Mouse (Mus musculus): ENCODE results near the gene Rab11fip4.

DNA sequence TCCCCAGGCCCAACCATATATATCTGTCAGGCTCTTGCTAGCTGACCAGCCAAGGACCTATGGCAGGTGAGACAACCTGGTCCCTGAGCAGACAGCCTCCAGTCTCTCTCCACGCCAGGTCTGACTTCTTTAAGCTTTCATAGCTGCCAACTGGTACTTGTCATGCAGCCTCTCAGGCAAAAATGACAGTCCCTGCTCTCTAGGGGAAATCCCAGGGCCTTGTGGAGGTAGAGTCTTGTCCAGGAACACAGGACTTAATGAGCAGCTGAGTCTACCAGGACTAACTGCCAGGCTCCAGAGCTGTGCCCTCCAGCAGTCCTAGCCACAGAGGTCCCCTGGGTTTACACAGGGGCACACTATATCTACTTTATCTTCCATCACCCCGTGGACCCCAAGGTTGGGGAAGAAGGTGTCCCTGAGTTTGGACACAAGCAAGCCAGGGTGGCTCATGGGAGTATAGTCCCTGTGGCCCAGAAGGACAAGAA lies 85.5 kb downstream of the Rab11fip4 start:
- TF ChIP-seq POLR2A (IDR thresholded peaks at IDR 0.05; ENCODE audit: low read depth, low read length) (no peak), CTCF (IDR thresholded peaks at IDR 0.05; ENCODE audit: extremely low read depth, insufficient read depth, insufficient read length, insufficient replicate concordance) (no peak)
